Mouse (Mus musculus) liver, postnatal 0 days (tissue): ENCODE data around the gene 6330409D20Rik. TPM values are rescaled to one million over a fixed set of nuclear protein-coding genes. Genes with fewer than 3 reads are reported as not detected.

Experiments used
- ATAC-seq: fragments of 200-750 bp; cut with Nextera tagmentation; 2 replicates; pipeline ENCODE4 v1.8.0; 2017; ENCODE audit warnings: mild to moderate bottlenecking, moderate library complexity
- DNase-seq: peaks from one replicate; pipeline ENCODE4 v3.0.0-alpha.2; 2016
- H3K27ac ChIP-seq: fragments of 300-500 bp; sonication (generic); 2 replicates; pipeline ENCODE4 v1.5.1; 2014; ENCODE audit warnings: antibody characterized with exemption, moderate library complexity, mild to moderate bottlenecking, low read depth
- H3K27me3 ChIP-seq: fragments of 300-500 bp; sonication (generic); 2 replicates; pipeline ENCODE4 v1.6.1; 2014; ENCODE audit warnings: low read length, control low read depth, mixed read lengths; ENCODE audit not compliant: insufficient read depth
- H3K36me3 ChIP-seq: fragments of 300-500 bp; sonication (generic); replicated peaks from 2 replicates; pipeline ENCODE4 v1.6.1; 2014; ENCODE audit warnings: mild to moderate bottlenecking, control low read depth, low read length, moderate library complexity, mixed read lengths; ENCODE audit not compliant: insufficient read depth
- H3K4me1 ChIP-seq: fragments of 300-500 bp; sonication (generic); 2 replicates; pipeline ENCODE4 v1.6.1; 2014; ENCODE audit warnings: antibody characterized with exemption, mild to moderate bottlenecking, control low read depth; ENCODE audit not compliant: insufficient read depth
- H3K4me2 ChIP-seq: fragments of 300-500 bp; sonication (generic); 2 replicates; pipeline ENCODE4 v1.6.1; 2014; ENCODE audit warnings: low read depth, mild to moderate bottlenecking, low read length, moderate library complexity, mixed read lengths
- H3K4me3 ChIP-seq: fragments of 300-500 bp; sonication (generic); 2 replicates; pipeline ENCODE4 v1.5.1; 2014; ENCODE audit warnings: low read depth, low read length
- H3K9ac ChIP-seq: fragments of 300-500 bp; sonication (generic); replicated peaks from 2 replicates; pipeline ENCODE4 v1.6.1; 2014; ENCODE audit warnings: mild to moderate bottlenecking, moderate library complexity
- H3K9me3 ChIP-seq: fragments of 300-500 bp; sonication (generic); 2 replicates; pipeline ENCODE4 v1.6.1; 2016; ENCODE audit warnings: mild to moderate bottlenecking, control low read depth, low read length, mixed read lengths
- CTCF ChIP-seq: sonication (generic); IDR thresholded peaks from 2 replicates; pipeline ENCODE4 v1.5.1; 2016; ENCODE audit warnings: antibody characterized with exemption, low read depth
- EP300 ChIP-seq: IDR thresholded peaks from 2 replicates; pipeline ENCODE4 v1.6.1; 2016; ENCODE audit warnings: antibody characterized with exemption, low read depth, mild to moderate bottlenecking
- WGBS: fragments of 180-500 bp; shearing (Covaris S2); extraction: QIAGEN DNeasy Blood & Tissue Kit; methylation state at CpG from one replicate; pipeline ENCODE4 v1.1.7; 2014; ENCODE audit not compliant: insufficient replicate concordance; 5-methylcytosine and 5-hydroxymethylcytosine counted together
- polyA plus RNA-seq: library from polyadenylated mRNA; unstranded; fragments of >200 nt; fragmentation: Nextera tagmentation; extraction: Ambion mirVana; gene quantifications from 2 replicates; pipeline ENCODE4 v1.2.1, GENCODE M21; 2015

6330409D20Rik gene
- polyA plus RNA-seq, 1 experiment from 2014 or later, result not detected

GRCm38 (mm10) chr2:32718761-32719160 is 22.1 kb downstream of the 6330409D20Rik start:
- H3K9me3 ChIP-seq, result no peaks in the 10 kb centered on the region
- no peak for TF ChIP-seq EP300
- no peak for TF ChIP-seq CTCF
- no peaks in the 10 kb centered on the region for H3K27me3 ChIP-seq
- 54% methylated on average over 9 of the region's 9 CpGs for WGBS
- peaks cover 29% of the 10 kb centered on the region for H3K4me1 ChIP-seq
- H3K4me3 ChIP-seq, result no peak overlapping the region
- H3K27ac ChIP-seq, result peak overlapping the region; percentile 55; the same call in 1 of the 2 replicates
- DNase-seq, result no peak
- no peaks in the 10 kb centered on the region for H3K36me3 ChIP-seq
- ATAC-seq, result no peak
- no peak overlapping the region for H3K4me2 ChIP-seq
- peak overlapping the region; percentile 16; the same call in 1 of the 2 replicates for H3K9ac ChIP-seq

GRCm38 (mm10) chr2:32714987-32715425 is 25.8 kb downstream of the 6330409D20Rik start:
- Histone ChIP-seq H3K4me1 (peaks cover 40% of the 10 kb centered on the region), H3K9ac (0 out of 2 replicates have a peak overlapping the region, but pooled peaks have one; percentile 3)
- peak; percentile 11; the same call in 1 of the 2 replicates for ATAC-seq

GRCm38 (mm10) chr2:32714117-32714986 is 26.5 kb downstream of the 6330409D20Rik start:
- Histone ChIP-seq H3K9ac (peak overlapping the region; percentile 90), H3K9me3 (no peaks in the 10 kb centered on the region), H3K4me3 (no peak overlapping the region), H3K27me3 (no peaks in the 10 kb centered on the region), H3K27ac (peak overlapping the region; percentile 97), H3K4me2 (peak overlapping the region; percentile 90), H3K36me3 (peaks cover 7% of the 10 kb centered on the region), H3K4me1 (peaks cover 41% of the 10 kb centered on the region)
- WGBS, result 23% methylated on average over 11 of the region's 11 CpGs
- TF ChIP-seq EP300, result no peak
- TF ChIP-seq CTCF, result no peak
- DNase-seq (no peak), ATAC-seq (no peak)

More at GRCm38 (mm10) chr2:32714987-32715425, 25.8 kb downstream of the 6330409D20Rik start:
- H3K27ac ChIP-seq, result peak overlapping the region; percentile 97
- DNase-seq, result peak; percentile 73
- H3K27me3 ChIP-seq, result no peaks in the 10 kb centered on the region
- no peaks in the 10 kb centered on the region for H3K9me3 ChIP-seq
- 10% methylated on average over 4 of the region's 4 CpGs for WGBS
- H3K4me3 ChIP-seq, result no peak overlapping the region
- peaks cover under 1% of the 10 kb centered on the region for H3K36me3 ChIP-seq
- peak overlapping the region; percentile 46 for H3K4me2 ChIP-seq
- TF ChIP-seq EP300, result peak; percentile 59; the same call in 1 of the 2 replicates
- no peak for TF ChIP-seq CTCF

- peaks cover 18% of the 10 kb centered on the region for H3K36me3 ChIP-seq
- peak; percentile 82 for ATAC-seq
- peak within 1 kb of the TSS; percentile 97 for H3K27ac ChIP-seq
- peaks cover 38% of the 10 kb centered on the region for H3K4me1 ChIP-seq
- H3K4me2 ChIP-seq, result peak within 1 kb of the TSS; percentile 90
- H3K27me3 ChIP-seq, result no peaks in the 10 kb centered on the region
- under 1% methylated on average over 45 of the region's 79 CpGs for WGBS
- peak; percentile 93 for DNase-seq
- H3K4me3 ChIP-seq, result peak within 1 kb of the TSS; percentile 89
- H3K9me3 ChIP-seq, result no peaks in the 10 kb centered on the region
- TF ChIP-seq EP300 (no peak), CTCF (peak; percentile 100)
- peak within 1 kb of the TSS; percentile 90 for H3K9ac ChIP-seq
Observed at GRCm38 (mm10) chr2:32712934-32713817, 27.6 kb downstream of the 6330409D20Rik start, which contains the start of gene Cdk9. Gene Cdk9 (minus strand): TSS chr2:32713076.

GRCm38 (mm10) chr2:32712586-32712933 is 28.3 kb downstream of the 6330409D20Rik start:
- H3K4me2 ChIP-seq, result peak overlapping the region; percentile 90
- 1% methylated on average over 42 of the region's 44 CpGs for WGBS
- peak; percentile 97 for DNase-seq
- peak overlapping the region; percentile 90 for H3K9ac ChIP-seq
- H3K4me3 ChIP-seq, result peak overlapping the region; percentile 89
- H3K36me3 ChIP-seq, result peaks cover 24% of the 10 kb centered on the region
- peak overlapping the region; percentile 97 for H3K27ac ChIP-seq
- peaks cover 36% of the 10 kb centered on the region for H3K4me1 ChIP-seq
- H3K27me3 ChIP-seq, result no peaks in the 10 kb centered on the region
- no peaks in the 10 kb centered on the region for H3K9me3 ChIP-seq
- TF ChIP-seq CTCF (no peak), EP300 (no peak)
- ATAC-seq, result peak; percentile 85
